Mouse (Mus musculus) ES-Bruce4 (cell line): Measurements from ENCODE around the gene Ints1.

ENCODE experiments used
- CTCF ChIP-seq: IDR thresholded peaks from one replicate; pipeline ENCODE4 v1.8.1; 2011; ENCODE audit warnings: low read depth, low read length
- POLR2A ChIP-seq: IDR thresholded peaks from one replicate; pipeline ENCODE4 v1.8.1; 2011; ENCODE audit warnings: low read length; ENCODE audit not compliant: insufficient read depth

DNA sequence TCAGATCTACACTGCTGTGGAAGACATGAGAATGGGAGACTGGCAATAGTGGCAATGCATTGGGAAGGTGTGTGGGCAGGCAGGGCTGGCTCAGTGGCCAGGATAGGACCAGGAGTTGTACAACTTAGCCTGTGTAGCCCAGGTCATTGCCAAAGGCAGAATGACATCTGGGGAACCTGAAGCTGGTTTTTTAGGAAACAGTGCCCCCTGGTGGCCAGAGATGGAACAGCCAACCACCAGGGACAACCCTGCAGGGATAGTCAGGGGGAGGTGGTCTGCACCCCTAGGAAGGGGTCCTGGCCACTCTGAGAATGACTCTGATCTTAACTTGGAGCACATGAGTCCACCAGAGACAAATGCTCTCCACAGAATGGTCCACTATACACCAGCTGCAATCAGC lies 24.9 kb downstream of the Ints1 start:
- peak; percentile 84 for TF ChIP-seq CTCF
- no peak for TF ChIP-seq POLR2A
